Mouse (Mus musculus): ENCODE data around the gene Tspan9.

The Tspan9 gene

GRCm38 (mm10) chr6:128133679-128134191 lies 9.7 kb downstream of the Tspan9 start:
- DNase-seq (ENCODE audit: low spot score) = no peak

- DNase-seq (ENCODE audit: low spot score) = no peak
Observed at GRCm38 (mm10) chr6:128132581-128132980, 10.8 kb downstream of the Tspan9 start.

GRCm38 (mm10) chr6:128131390-128131789 lies 12.0 kb downstream of the Tspan9 start:
- no peak for DNase-seq (ENCODE audit: low spot score)

- no peak for DNase-seq (ENCODE audit: low spot score)
Observed at GRCm38 (mm10) chr6:128130686-128131085, 12.7 kb downstream of the Tspan9 start.

- DNase-seq (ENCODE audit: low spot score) = no peak
Observed at GRCm38 (mm10) chr6:128129382-128129781, 14.0 kb downstream of the Tspan9 start.

GRCm38 (mm10) chr6:128127312-128127711 lies 16.1 kb downstream of the Tspan9 start:
- no peak for DNase-seq (ENCODE audit: low spot score)

- no peak for DNase-seq (ENCODE audit: low spot score)
Observed at GRCm38 (mm10) chr6:128126876-128127275, 16.5 kb downstream of the Tspan9 start.

- no peak for DNase-seq (ENCODE audit: low spot score)
Observed at GRCm38 (mm10) chr6:128125464-128125863, 17.9 kb downstream of the Tspan9 start.

GRCm38 (mm10) chr6:128124222-128124971 lies 19.0 kb downstream of the Tspan9 start:
- no peak for DNase-seq (ENCODE audit: low spot score)

- no peak for DNase-seq (ENCODE audit: low spot score)
Observed at GRCm38 (mm10) chr6:128122127-128122526, 21.3 kb downstream of the Tspan9 start.

GRCm38 (mm10) chr6:128121691-128122090 lies 21.7 kb downstream of the Tspan9 start:
- no peak for DNase-seq (ENCODE audit: low spot score)

- DNase-seq (ENCODE audit: low spot score) = no peak
Observed at GRCm38 (mm10) chr6:128120806-128121205, 22.6 kb downstream of the Tspan9 start.

- no peak for DNase-seq (ENCODE audit: low spot score)
Observed at GRCm38 (mm10) chr6:128118670-128119230, 24.6 kb downstream of the Tspan9 start.

GRCm38 (mm10) chr6:128116836-128117542 lies 26.4 kb downstream of the Tspan9 start:
- no peak for DNase-seq (ENCODE audit: low spot score)

- DNase-seq (ENCODE audit: low spot score) = no peak
Observed at GRCm38 (mm10) chr6:128116344-128116743, 27.1 kb downstream of the Tspan9 start.

- DNase-seq (ENCODE audit: low spot score) = no peak
Observed at GRCm38 (mm10) chr6:128115121-128115520, 28.3 kb downstream of the Tspan9 start.

- no peak for DNase-seq (ENCODE audit: low spot score)
Observed at GRCm38 (mm10) chr6:128112605-128113004, 30.8 kb downstream of the Tspan9 start.

- no peak for DNase-seq (ENCODE audit: low spot score)
Observed at GRCm38 (mm10) chr6:128111784-128112183, 31.6 kb downstream of the Tspan9 start.

GRCm38 (mm10) chr6:128108324-128109035 lies 34.9 kb downstream of the Tspan9 start:
- no peak for DNase-seq (ENCODE audit: low spot score)

GRCm38 (mm10) chr6:128107698-128108097 lies 35.7 kb downstream of the Tspan9 start:
- DNase-seq (ENCODE audit: low spot score) = no peak

- DNase-seq (ENCODE audit: low spot score) = no peak
Observed at GRCm38 (mm10) chr6:128106154-128106553, 37.2 kb downstream of the Tspan9 start.

GRCm38 (mm10) chr6:128104712-128105324 lies 38.6 kb downstream of the Tspan9 start:
- no peak for DNase-seq (ENCODE audit: low spot score)
